Mouse (Mus musculus): ENCODE data around the gene Nbea. TPM values are rescaled to one million over a fixed set of nuclear protein-coding genes. Genes with fewer than 3 reads are reported as not detected.
A peak's percentile ranks its signal among the peaks of the same experiment; 100 is the strongest.

The Nbea gene
- polyA plus RNA-seq, 1 experiment from 2014 or later: 17.1 TPM

DNA sequence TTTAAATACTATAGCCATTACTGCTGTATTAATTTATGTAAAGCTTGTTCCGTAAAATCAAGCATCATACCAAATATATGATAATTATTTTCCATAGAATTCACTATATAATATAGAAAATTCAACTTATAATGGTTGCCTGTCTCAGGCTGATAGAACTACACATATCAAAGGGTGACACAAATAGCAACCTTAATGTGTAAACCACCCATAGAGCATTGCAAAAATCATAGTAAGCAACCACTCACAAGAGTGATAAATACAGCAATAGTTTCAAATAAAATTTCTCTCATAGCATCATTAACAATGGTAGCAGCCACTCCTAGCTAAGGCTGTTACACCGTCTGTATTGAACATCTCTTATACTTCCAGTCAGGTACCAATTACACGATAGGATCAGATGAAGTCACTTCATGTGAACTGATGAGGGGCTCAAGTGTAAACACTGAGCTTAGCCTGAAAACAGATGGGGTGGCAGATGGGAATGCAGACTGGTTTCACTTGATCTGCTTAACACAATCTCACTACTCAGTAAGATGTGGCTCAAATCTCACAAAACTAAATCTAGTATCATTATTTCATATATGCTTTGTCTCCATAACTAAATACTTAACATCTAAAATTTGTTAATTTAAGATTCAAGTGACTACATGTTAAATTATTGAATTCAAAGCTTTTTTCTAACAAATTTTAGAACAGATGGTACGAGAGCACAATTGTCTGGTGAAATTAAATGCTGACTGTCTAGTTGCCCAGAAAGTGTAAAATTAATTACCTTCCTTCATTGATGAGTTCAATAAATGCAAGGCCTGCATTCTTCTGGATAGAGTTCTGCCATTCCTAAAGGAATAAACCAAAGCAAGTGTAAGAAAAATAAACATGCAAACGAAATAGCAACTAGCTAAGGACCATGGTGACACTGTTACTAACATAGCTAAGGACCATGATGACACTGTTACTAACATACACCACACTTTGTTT is 310.3 kb downstream of the Nbea start:
- Histone ChIP-seq H3K9me3 (no peaks in the 10 kb centered on the region), H3K27me3 (replicated peaks; ENCODE audit: low read depth, poor library complexity, severe bottlenecking) (no peaks in the 10 kb centered on the region), H3K27ac (replicated peaks) (no peak overlapping the region), H3K36me3 (replicated peaks) (no peaks in the 10 kb centered on the region), H3K4me3 (no peak overlapping the region), H3K4me1 (no peaks in the 10 kb centered on the region)
- 72% methylated on average over 5 of the region's 5 CpGs for WGBS
- DNase-seq (ENCODE audit: low spot score): no peak

- Histone ChIP-seq H3K9me3 (no peaks in the 10 kb centered on the region), H3K36me3 (replicated peaks) (peaks cover 5% of the 10 kb centered on the region; the same call in 1 of the 2 replicates), H3K27me3 (replicated peaks; ENCODE audit: low read depth, poor library complexity, severe bottlenecking) (no peaks in the 10 kb centered on the region), H3K27ac (replicated peaks) (no peak overlapping the region), H3K4me3 (no peak overlapping the region), H3K4me1 (no peaks in the 10 kb centered on the region)
- WGBS: 93% methylated on average over 7 of the region's 7 CpGs
- no peak for DNase-seq (ENCODE audit: low spot score)
Measured at GRCm38 (mm10) chr3:55852488-55852887, 331.0 kb downstream of the Nbea start.

GRCm38 (mm10) chr3:55847115-55847514 is 336.4 kb downstream of the Nbea start:
- Histone ChIP-seq H3K4me1 (no peaks in the 10 kb centered on the region), H3K4me3 (no peak overlapping the region), H3K27me3 (replicated peaks; ENCODE audit: low read depth, poor library complexity, severe bottlenecking) (no peaks in the 10 kb centered on the region), H3K27ac (replicated peaks) (no peak overlapping the region), H3K9me3 (no peaks in the 10 kb centered on the region), H3K36me3 (replicated peaks) (peaks cover 11% of the 10 kb centered on the region; the same call in 1 of the 2 replicates)
- no peak for DNase-seq (ENCODE audit: low spot score)
- WGBS: 90% methylated on average over 1 of the region's 1 CpGs

GRCm38 (mm10) chr3:55837188-55837587 is 346.3 kb downstream of the Nbea start:
- no peak overlapping the region for H3K27ac ChIP-seq (replicated peaks)
- 83% methylated on average over 3 of the region's 3 CpGs for WGBS
- no peaks in the 10 kb centered on the region for H3K36me3 ChIP-seq (replicated peaks)
- no peak for DNase-seq (ENCODE audit: low spot score)
- H3K9me3 ChIP-seq: no peaks in the 10 kb centered on the region
- H3K27me3 ChIP-seq (replicated peaks; ENCODE audit: low read depth, poor library complexity, severe bottlenecking): no peaks in the 10 kb centered on the region
- no peak overlapping the region for H3K4me3 ChIP-seq
- H3K4me1 ChIP-seq: peaks cover 5% of the 10 kb centered on the region

GRCm38 (mm10) chr3:55835207-55835606 is 348.3 kb downstream of the Nbea start:
- Histone ChIP-seq H3K9me3 (no peaks in the 10 kb centered on the region), H3K4me3 (no peak overlapping the region), H3K36me3 (replicated peaks) (no peaks in the 10 kb centered on the region), H3K27ac (replicated peaks) (no peak overlapping the region), H3K27me3 (replicated peaks; ENCODE audit: low read depth, poor library complexity, severe bottlenecking) (no peaks in the 10 kb centered on the region), H3K4me1 (peaks cover 14% of the 10 kb centered on the region)
- no peak for DNase-seq (ENCODE audit: low spot score)
- 61% methylated on average over 4 of the region's 4 CpGs for WGBS

GRCm38 (mm10) chr3:55830226-55830625 is 353.3 kb downstream of the Nbea start:
- peak overlapping the region; percentile 24; the same call in 1 of the 2 replicates for H3K27ac ChIP-seq (replicated peaks)
- H3K36me3 ChIP-seq (replicated peaks): no peaks in the 10 kb centered on the region
- DNase-seq (ENCODE audit: low spot score): no peak
- H3K4me3 ChIP-seq: no peak overlapping the region
- peaks cover 49% of the 10 kb centered on the region for H3K4me1 ChIP-seq
- no peaks in the 10 kb centered on the region for H3K9me3 ChIP-seq
- WGBS: 45% methylated on average over 5 of the region's 5 CpGs
- no peaks in the 10 kb centered on the region for H3K27me3 ChIP-seq (replicated peaks; ENCODE audit: low read depth, poor library complexity, severe bottlenecking)

- 30% methylated on average over 10 of the region's 10 CpGs for WGBS
- Histone ChIP-seq H3K36me3 (replicated peaks) (no peaks in the 10 kb centered on the region), H3K9me3 (no peaks in the 10 kb centered on the region), H3K27me3 (replicated peaks; ENCODE audit: low read depth, poor library complexity, severe bottlenecking) (no peaks in the 10 kb centered on the region), H3K4me1 (peaks cover 53% of the 10 kb centered on the region), H3K4me3 (0 out of 2 replicates have a peak overlapping the region, but pooled peaks have one; percentile 2), H3K27ac (replicated peaks) (peak overlapping the region; percentile 19; the same call in 1 of the 2 replicates)
- DNase-seq (ENCODE audit: low spot score): peak; percentile 49
Measured at GRCm38 (mm10) chr3:55828481-55829256, 354.8 kb downstream of the Nbea start.

DNA sequence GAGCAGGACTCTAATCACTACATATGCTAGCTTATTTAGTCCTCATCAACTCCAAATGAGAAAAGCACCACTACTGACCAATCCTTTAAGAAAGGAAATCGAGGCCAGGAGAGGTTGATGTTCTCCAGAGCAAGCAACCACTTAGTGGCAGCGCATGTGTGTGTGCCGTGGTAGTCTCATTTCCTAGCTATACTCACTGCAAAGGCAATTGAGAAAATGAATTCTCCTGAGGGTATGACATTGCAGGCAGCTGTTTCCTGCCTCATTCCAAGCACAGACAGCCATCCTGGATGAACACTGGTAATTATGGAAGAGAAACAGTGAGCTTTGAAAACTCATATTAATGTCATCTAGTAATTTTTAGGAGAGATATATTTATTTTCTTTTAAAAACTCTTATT is 358.6 kb downstream of the Nbea start:
- DNase-seq (ENCODE audit: low spot score): peak; percentile 45
- H3K27ac ChIP-seq (replicated peaks): peak overlapping the region; percentile 65
- 59% methylated on average over 3 of the region's 3 CpGs for WGBS
- no peak overlapping the region for H3K4me3 ChIP-seq
- peaks cover 41% of the 10 kb centered on the region for H3K4me1 ChIP-seq
- no peaks in the 10 kb centered on the region for H3K9me3 ChIP-seq
- H3K36me3 ChIP-seq (replicated peaks): no peaks in the 10 kb centered on the region; the same call in 1 of the 2 replicates
- H3K27me3 ChIP-seq (replicated peaks; ENCODE audit: low read depth, poor library complexity, severe bottlenecking): no peaks in the 10 kb centered on the region

DNA sequence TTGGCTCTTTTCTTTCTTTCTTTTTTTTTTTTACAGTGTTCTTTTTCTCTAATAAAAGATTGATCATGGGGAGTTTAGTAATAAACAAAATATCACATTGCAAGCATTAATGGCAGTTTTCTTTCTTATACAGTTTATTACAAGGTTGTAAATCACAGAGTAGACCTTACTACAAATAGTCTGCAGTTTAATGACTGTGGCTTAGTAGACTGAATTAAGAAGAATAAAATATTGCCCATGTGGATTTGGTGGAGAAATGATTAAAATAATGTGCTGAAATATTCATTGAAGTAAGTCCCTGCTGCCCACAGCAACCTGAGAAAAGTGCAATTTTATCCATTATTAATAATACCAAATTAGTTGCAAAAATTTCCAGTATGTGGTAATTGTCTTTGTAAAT is 363.9 kb downstream of the Nbea start:
- Histone ChIP-seq H3K4me3 (no peak overlapping the region), H3K27me3 (replicated peaks; ENCODE audit: low read depth, poor library complexity, severe bottlenecking) (no peaks in the 10 kb centered on the region), H3K36me3 (replicated peaks) (no peaks in the 10 kb centered on the region; the same call in 1 of the 2 replicates), H3K9me3 (no peaks in the 10 kb centered on the region), H3K4me1 (peaks cover 37% of the 10 kb centered on the region), H3K27ac (replicated peaks) (no peak overlapping the region)
- no peak for DNase-seq (ENCODE audit: low spot score)

- WGBS: 92% methylated on average over 2 of the region's 2 CpGs
- no peaks in the 10 kb centered on the region for H3K27me3 ChIP-seq (replicated peaks; ENCODE audit: low read depth, poor library complexity, severe bottlenecking)
Measured at GRCm38 (mm10) chr3:55818082-55818481, 365.4 kb downstream of the Nbea start.

GRCm38 (mm10) chr3:55816638-55817375 is 366.7 kb downstream of the Nbea start:
- H3K27ac ChIP-seq (replicated peaks): peak overlapping the region; percentile 72

More at GRCm38 (mm10) chr3:55818082-55818481, 365.4 kb downstream of the Nbea start:
- DNase-seq (ENCODE audit: low spot score): no peak
- H3K36me3 ChIP-seq (replicated peaks): no peaks in the 10 kb centered on the region; the same call in 1 of the 2 replicates
- H3K27ac ChIP-seq (replicated peaks): peak overlapping the region; percentile 72; the same call in 1 of the 2 replicates
- no peaks in the 10 kb centered on the region for H3K9me3 ChIP-seq
- peaks cover 36% of the 10 kb centered on the region for H3K4me1 ChIP-seq
- H3K4me3 ChIP-seq: no peak overlapping the region

GRCm38 (mm10) chr3:55816096-55816495 is 367.4 kb downstream of the Nbea start:
- Histone ChIP-seq H3K27me3 (replicated peaks; ENCODE audit: low read depth, poor library complexity, severe bottlenecking) (no peaks in the 10 kb centered on the region), H3K27ac (replicated peaks) (no peak overlapping the region), H3K4me3 (no peak overlapping the region), H3K9me3 (no peaks in the 10 kb centered on the region), H3K4me1 (peaks cover 36% of the 10 kb centered on the region), H3K36me3 (replicated peaks) (no peaks in the 10 kb centered on the region)
- 57% methylated on average over 5 of the region's 5 CpGs for WGBS
- peak; percentile 45 for DNase-seq (ENCODE audit: low spot score)

More at GRCm38 (mm10) chr3:55816638-55817375, 366.7 kb downstream of the Nbea start:
- no peaks in the 10 kb centered on the region for H3K9me3 ChIP-seq
- WGBS: 58% methylated on average over 6 of the region's 6 CpGs
- H3K36me3 ChIP-seq (replicated peaks): no peaks in the 10 kb centered on the region; the same call in 1 of the 2 replicates
- no peaks in the 10 kb centered on the region for H3K27me3 ChIP-seq (replicated peaks; ENCODE audit: low read depth, poor library complexity, severe bottlenecking)
- peaks cover 36% of the 10 kb centered on the region for H3K4me1 ChIP-seq
- DNase-seq (ENCODE audit: low spot score): peak; percentile 53
- no peak overlapping the region for H3K4me3 ChIP-seq
